Mouse (Mus musculus) CD4-positive, CD25-positive, alpha-beta regulatory T cell, adult 2 months (primary cell): ENCODE results near the gene Pcsk7.

Experiments used
- DNase-seq: peaks from one replicate; pipeline ENCODE4 v3.0.0-alpha.2; 2012; ENCODE audit warnings: low read depth, low spot score

The Pcsk7 gene

DNA sequence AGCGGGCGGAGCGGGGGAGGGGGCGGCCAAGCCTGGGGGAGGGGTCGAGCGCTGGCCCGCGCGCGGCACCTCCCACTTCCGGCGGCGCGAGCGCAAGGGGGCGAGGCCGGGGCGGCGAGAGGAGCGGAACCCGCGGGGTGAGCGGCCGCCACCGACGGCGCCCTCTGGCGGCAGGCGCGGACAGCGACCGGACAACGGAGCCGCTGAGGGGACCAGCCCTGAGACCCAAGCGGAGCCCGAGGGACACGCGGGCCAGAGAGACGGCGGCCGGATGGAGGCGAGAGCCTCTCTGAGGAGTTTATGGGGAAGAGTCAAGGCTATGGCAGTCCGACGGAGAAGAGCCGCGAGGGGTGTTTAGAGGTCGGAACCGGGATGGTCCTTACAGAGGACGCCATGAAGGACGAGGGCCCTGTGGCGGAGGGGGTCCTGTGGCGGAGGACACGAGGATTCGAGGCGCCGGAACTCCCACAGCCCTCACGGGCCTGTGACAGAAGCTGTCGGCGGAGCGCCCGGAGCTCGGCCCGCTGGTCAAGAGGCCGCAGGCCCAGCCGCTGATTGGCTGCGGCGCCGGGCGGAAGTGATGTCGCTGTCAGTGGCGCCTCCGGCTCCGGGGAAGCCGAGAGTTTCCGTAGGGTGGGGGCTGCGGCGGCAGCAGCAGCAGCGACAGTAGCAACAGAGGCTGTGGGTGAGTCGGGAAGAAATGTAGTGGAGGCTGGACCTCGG is at the start of gene Pcsk7, which contains the start of gene Rnf214:
TSS of gene Pcsk7 (plus strand) at position 143 of the 723 bp plus-strand sequence.
TSS of gene Rnf214 (minus strand) at position 557 of the 723 bp plus-strand sequence.
- peak; percentile 94 for DNase-seq

DNA sequence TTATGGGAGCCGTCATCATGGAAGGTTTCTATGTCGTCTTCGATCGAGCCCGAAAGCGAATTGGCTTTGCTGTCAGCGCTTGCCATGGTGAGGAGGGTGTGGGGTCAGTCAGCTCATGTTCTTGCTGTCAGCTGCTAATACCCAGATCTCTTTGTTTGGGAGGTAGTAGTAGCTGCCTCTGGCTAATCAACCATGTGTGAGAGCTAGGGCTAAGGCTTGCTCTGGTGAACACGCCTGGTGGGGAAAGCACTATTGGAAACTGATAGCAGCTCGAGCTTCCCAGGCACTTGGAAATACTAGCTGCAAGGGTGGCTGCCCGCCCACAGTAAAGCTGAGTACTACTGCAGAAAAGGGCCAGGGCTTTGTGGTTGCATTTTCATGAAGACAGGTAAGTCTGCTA is 46.9 kb upstream of the Pcsk7 start:
- DNase-seq, result no peak

- no peak for DNase-seq
Measured at GRCm38 (mm10) chr9:45861813-45862212, 44.5 kb upstream of the Pcsk7 start.

DNA sequence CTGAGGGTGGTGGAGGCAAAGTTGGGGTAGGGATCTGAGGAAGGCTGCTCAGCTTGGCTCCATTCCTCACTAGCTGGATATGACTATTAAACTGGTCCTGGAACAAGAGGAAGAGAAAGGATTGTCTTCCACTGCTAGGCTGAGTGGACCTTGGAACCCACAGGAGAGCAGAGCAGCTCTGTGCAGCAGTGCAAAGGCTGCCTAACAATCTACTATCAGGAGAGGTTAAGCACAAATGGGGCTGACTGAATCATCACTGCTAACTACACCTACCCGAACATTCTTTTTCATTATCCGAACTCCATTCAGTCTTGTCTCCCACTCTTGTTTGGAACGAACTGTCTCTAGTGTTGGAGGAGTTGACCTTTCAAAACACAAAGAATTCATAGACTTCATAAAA is 37.1 kb upstream of the Pcsk7 start:
- no peak for DNase-seq

- DNase-seq, result no peak
Measured at GRCm38 (mm10) chr9:45870265-45870664, 36.0 kb upstream of the Pcsk7 start.

DNA sequence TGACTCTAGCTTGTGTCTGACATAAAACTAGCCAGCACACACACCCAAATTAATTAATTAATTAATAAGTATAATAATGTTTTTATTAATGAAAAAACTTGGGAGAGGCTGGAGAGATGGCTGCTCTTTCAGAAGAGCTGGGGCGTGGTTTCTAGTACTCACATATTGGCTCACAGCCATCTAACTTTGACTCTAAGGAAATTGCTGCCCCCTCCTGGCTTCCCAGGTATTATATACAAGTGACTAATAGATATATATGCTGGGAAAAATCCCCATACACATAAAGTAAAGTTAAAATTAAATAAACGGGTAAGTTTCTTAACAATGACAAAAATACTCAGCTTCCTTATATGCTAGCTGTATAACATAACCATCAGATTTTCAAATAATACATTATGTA is 28.4 kb upstream of the Pcsk7 start:
- DNase-seq, result no peak

DNA sequence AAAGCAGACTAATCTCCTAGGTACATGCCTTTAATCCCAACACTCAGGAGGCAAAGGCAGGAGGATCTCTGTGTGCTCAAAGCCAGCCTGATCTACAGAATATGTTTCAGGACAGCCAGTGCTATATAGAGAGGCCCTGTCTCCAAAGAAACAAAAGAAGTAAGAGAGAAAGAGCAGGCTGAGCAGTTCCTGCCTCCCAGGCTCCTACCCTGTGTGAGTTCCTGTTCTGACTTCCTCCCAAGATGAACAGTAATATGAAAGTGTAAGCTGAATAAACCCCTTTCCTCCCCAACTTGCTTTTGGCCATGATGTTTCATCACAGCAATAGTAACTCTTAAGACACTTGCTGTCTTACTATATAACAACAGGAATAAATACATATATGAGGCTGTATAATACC is 12.6 kb upstream of the Pcsk7 start:
- DNase-seq, result no peak

- no peak for DNase-seq
Measured at GRCm38 (mm10) chr9:45905196-45905595, 1.1 kb upstream of the Pcsk7 start.

GRCm38 (mm10) chr9:45905811-45906237 is 473 bp upstream of the Pcsk7 start:
- DNase-seq, result peak; percentile 42

GRCm38 (mm10) chr9:45907078-45907428 is 756 bp downstream of the Pcsk7 start:
- DNase-seq, result peak; percentile 60

DNA sequence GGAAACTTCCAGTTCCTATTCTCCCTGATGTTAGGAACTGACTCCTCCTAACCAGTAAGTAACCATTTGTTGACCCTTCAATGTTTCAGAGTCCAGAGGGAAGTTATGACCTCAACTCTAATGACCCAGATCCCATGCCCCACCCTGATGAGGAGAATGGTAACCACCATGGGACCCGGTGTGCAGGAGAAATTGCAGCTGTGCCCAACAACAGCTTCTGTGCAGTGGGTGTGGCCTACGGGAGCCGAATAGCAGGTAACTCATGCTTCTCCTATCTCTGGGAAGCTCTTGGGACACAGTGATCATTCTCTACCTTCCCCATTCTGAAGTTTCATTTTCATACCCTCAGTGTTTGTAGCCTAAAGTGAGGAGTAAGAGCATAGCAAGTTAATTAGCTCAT is 4.7 kb downstream of the Pcsk7 start:
- no peak for DNase-seq

GRCm38 (mm10) chr9:45911673-45912072 is 5.4 kb downstream of the Pcsk7 start:
- peak; percentile 70 for DNase-seq

GRCm38 (mm10) chr9:45915659-45916058 is 9.4 kb downstream of the Pcsk7 start:
- no peak for DNase-seq

GRCm38 (mm10) chr9:45917041-45917934 is 11.0 kb downstream of the Pcsk7 start:
- DNase-seq, result no peak

DNA sequence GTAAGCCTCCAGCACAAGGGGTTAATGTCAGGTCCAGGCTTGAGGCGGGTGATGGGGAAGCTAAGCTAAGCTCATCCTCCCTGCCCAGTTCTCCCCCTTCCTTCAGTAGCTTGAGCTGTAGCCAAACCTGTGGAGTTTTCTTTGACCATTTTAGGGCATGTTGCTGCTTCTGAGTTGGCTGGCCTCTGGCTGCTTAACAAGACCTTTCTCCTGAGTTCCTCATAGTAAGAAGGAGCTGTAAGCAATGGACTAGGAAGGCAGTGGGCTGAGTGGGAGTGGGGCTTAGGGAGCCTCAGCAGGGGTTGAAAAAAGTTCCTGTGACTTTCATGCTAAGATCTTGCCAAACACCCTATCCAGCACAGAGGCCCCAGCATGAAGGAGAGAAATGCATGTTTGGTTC is 13.6 kb downstream of the Pcsk7 start:
- no peak for DNase-seq

DNA sequence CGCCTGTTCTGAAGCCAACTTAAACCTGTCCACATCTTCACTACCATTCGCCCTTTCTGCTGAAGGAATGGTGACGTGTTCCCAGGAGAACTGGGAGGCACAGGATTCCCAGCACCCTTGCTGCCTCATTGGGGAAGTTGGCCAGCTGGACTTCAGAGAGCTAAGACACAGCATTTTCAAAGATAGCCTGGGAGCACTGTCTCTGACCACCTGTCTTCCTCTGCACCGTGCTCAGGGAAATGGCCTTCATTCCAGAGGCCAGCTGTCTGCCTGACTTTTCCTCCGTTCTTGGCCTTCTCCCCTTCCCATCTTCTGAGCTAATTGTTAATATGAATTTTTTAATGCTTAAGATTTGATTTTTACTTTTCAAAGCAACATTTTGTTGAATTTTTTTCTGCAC is 23.0 kb downstream of the Pcsk7 start:
- no peak for DNase-seq

DNA sequence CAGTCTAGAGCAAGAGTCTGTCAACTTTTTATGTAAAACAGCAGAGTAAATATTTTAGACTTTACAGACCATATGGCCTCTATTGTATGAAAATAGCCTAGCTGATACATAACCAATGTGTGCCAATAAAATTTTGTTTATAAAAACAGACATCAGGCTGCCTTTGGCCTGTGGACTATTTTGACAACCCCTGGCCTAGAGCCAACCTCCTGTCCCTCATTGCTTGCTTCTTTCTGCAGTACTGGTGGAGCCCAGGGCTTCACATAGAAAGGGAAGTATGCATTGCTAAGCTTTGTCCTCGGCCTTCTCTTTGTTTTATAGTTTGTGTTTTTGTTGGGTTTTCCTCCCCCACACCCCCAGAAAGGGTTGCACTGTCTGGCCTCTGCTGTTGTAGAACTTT is 25.7 kb downstream of the Pcsk7 start:
- DNase-seq, result no peak

- DNase-seq, result no peak
Measured at GRCm38 (mm10) chr9:45932571-45933415, 26.5 kb downstream of the Pcsk7 start.

- DNase-seq, result no peak
Measured at GRCm38 (mm10) chr9:45935628-45936210, 29.4 kb downstream of the Pcsk7 start, which contains the start of gene Tagln. Gene Tagln, minus strand, starts transcription at chr9:45936058.

GRCm38 (mm10) chr9:45936883-45937282 is 30.6 kb downstream of the Pcsk7 start:
- peak; percentile 76 for DNase-seq

- no peak for DNase-seq
Measured at GRCm38 (mm10) chr9:45938088-45938487, 31.8 kb downstream of the Pcsk7 start.
